Mouse (Mus musculus) forebrain, embryonic 13.5 days (tissue): ENCODE measurements at regions not wholly inside any gene's neighbourhood (a gene's known extent, or its start where the extent isn't known, plus 50 kb on each side); places are given as distances from the start of the nearest gene placed in this dataset.

Source experiments
- ATAC-seq: fragments of 200-750 bp; cut with Nextera tagmentation; 2 replicates; pipeline ENCODE4 v1.8.0; 2017
- H3K27ac ChIP-seq: fragments of 300-500 bp; sonication (generic); 2 replicates; pipeline ENCODE4 v1.5.1; 2015; ENCODE audit warnings: inconsistent platforms, mild to moderate bottlenecking, moderate library complexity
- H3K27me3 ChIP-seq: fragments of 300-500 bp; sonication (generic); 2 replicates; pipeline ENCODE4 v1.6.1; 2015; ENCODE audit warnings: mild to moderate bottlenecking, inconsistent platforms
- H3K36me3 ChIP-seq: fragments of 300-500 bp; sonication (generic); 2 replicates; pipeline ENCODE4 v1.6.1; 2015; ENCODE audit warnings: mild to moderate bottlenecking, inconsistent platforms; ENCODE audit not compliant: poor library complexity, severe bottlenecking
- H3K4me1 ChIP-seq: fragments of 300-500 bp; sonication (generic); 2 replicates; pipeline ENCODE4 v1.6.1; 2015; ENCODE audit warnings: inconsistent platforms
- H3K4me2 ChIP-seq: fragments of 300-500 bp; sonication (generic); 2 replicates; pipeline ENCODE4 v1.6.1; 2015; ENCODE audit warnings: inconsistent platforms, mild to moderate bottlenecking, moderate library complexity
- H3K4me3 ChIP-seq: fragments of 300-500 bp; sonication (generic); 2 replicates; pipeline ENCODE4 v1.5.1; 2015; ENCODE audit warnings: mild to moderate bottlenecking, inconsistent platforms
- H3K9ac ChIP-seq: fragments of 300-500 bp; sonication (generic); 2 replicates; pipeline ENCODE4 v1.6.1; 2015; ENCODE audit warnings: mild to moderate bottlenecking, inconsistent platforms
- H3K9me3 ChIP-seq: fragments of 300-500 bp; sonication (generic); replicated peaks from 2 replicates; pipeline ENCODE4 v1.6.1; 2016; ENCODE audit warnings: inconsistent platforms
- WGBS: fragments of 180-500 bp; shearing (Covaris S2); methylation state at CpG from one replicate; pipeline ENCODE4 v1.1.7; 2015; 5-methylcytosine and 5-hydroxymethylcytosine counted together

- no peak overlapping the region for H3K27ac ChIP-seq
- H3K36me3 ChIP-seq = no peaks in the 10 kb centered on the region
- H3K4me3 ChIP-seq = no peak overlapping the region
- no peaks in the 10 kb centered on the region for H3K9me3 ChIP-seq
- no peaks in the 10 kb centered on the region for H3K27me3 ChIP-seq
- WGBS = 73% methylated on average over 4 of the region's 4 CpGs
- H3K9ac ChIP-seq = no peak overlapping the region
- H3K4me2 ChIP-seq = no peak overlapping the region
- ATAC-seq = no peak
- peaks cover 15% of the 10 kb centered on the region for H3K4me1 ChIP-seq
These were observed 199.7 kb upstream of the Nr4a3 start for GRCm38 (mm10) chr4:47845239-47845638.

GRCm38 (mm10) chr4:47846389-47847318 is 198.3 kb upstream of the Nr4a3 start:
- 36% methylated on average over 12 of the region's 12 CpGs for WGBS
- no peak overlapping the region for H3K9ac ChIP-seq
- peaks cover 15% of the 10 kb centered on the region for H3K4me1 ChIP-seq
- no peaks in the 10 kb centered on the region for H3K27me3 ChIP-seq
- H3K27ac ChIP-seq = peak overlapping the region; percentile 64
- no peaks in the 10 kb centered on the region for H3K36me3 ChIP-seq
- no peaks in the 10 kb centered on the region for H3K9me3 ChIP-seq
- peak overlapping the region; percentile 41 for H3K4me2 ChIP-seq
- ATAC-seq = peak; percentile 80
- no peak overlapping the region for H3K4me3 ChIP-seq

- Histone ChIP-seq H3K9ac (no peak overlapping the region), H3K27ac (no peak overlapping the region), H3K36me3 (no peaks in the 10 kb centered on the region), H3K4me2 (no peak overlapping the region), H3K4me3 (no peak overlapping the region), H3K4me1 (no peaks in the 10 kb centered on the region), H3K27me3 (no peaks in the 10 kb centered on the region), H3K9me3 (no peaks in the 10 kb centered on the region)
- ATAC-seq = no peak
- WGBS = 77% methylated on average over 6 of the region's 6 CpGs
These were observed 183.8 kb upstream of the Nr4a3 start for GRCm38 (mm10) chr4:47861151-47861550.

- no peak overlapping the region for H3K4me2 ChIP-seq
- H3K36me3 ChIP-seq = no peaks in the 10 kb centered on the region
- no peak overlapping the region for H3K27ac ChIP-seq
- ATAC-seq = no peak
- H3K9me3 ChIP-seq = no peaks in the 10 kb centered on the region
- 95% methylated on average over 7 of the region's 7 CpGs for WGBS
- no peak overlapping the region for H3K9ac ChIP-seq
- no peak overlapping the region for H3K4me3 ChIP-seq
- H3K27me3 ChIP-seq = no peaks in the 10 kb centered on the region
- H3K4me1 ChIP-seq = no peaks in the 10 kb centered on the region
These were observed 174.8 kb upstream of the Nr4a3 start for GRCm38 (mm10) chr4:47870010-47870637.

- ATAC-seq = no peak
- no peaks in the 10 kb centered on the region for H3K27me3 ChIP-seq
These were observed 174.3 kb upstream of the Nr4a3 start for GRCm38 (mm10) chr4:47870638-47871019.

GRCm38 (mm10) chr4:47881560-47881959 is 163.4 kb upstream of the Nr4a3 start:
- H3K9me3 ChIP-seq = no peaks in the 10 kb centered on the region
- ATAC-seq = 0 out of 2 replicates have a peak, but pooled peaks have one; percentile 59
- H3K4me2 ChIP-seq = no peak overlapping the region
- H3K27ac ChIP-seq = no peak overlapping the region
- no peaks in the 10 kb centered on the region for H3K27me3 ChIP-seq
- H3K4me3 ChIP-seq = no peak overlapping the region
- no peaks in the 10 kb centered on the region for H3K4me1 ChIP-seq
- 67% methylated on average over 9 of the region's 9 CpGs for WGBS
- no peaks in the 10 kb centered on the region for H3K36me3 ChIP-seq
- H3K9ac ChIP-seq = no peak overlapping the region

More at GRCm38 (mm10) chr4:47870638-47871019, 174.3 kb upstream of the Nr4a3 start:
- Histone ChIP-seq H3K9ac (no peak overlapping the region), H3K27ac (no peak overlapping the region), H3K9me3 (no peaks in the 10 kb centered on the region), H3K36me3 (no peaks in the 10 kb centered on the region), H3K4me3 (no peak overlapping the region), H3K4me2 (no peak overlapping the region), H3K4me1 (no peaks in the 10 kb centered on the region)
- 74% methylated on average over 5 of the region's 5 CpGs for WGBS

GRCm38 (mm10) chr4:47882076-47882475 is 162.9 kb upstream of the Nr4a3 start:
- Histone ChIP-seq H3K9me3 (no peaks in the 10 kb centered on the region), H3K4me3 (no peak overlapping the region), H3K9ac (no peak overlapping the region), H3K27ac (no peak overlapping the region; the same call in 1 of the 2 replicates), H3K27me3 (no peaks in the 10 kb centered on the region), H3K4me1 (no peaks in the 10 kb centered on the region), H3K4me2 (no peak overlapping the region), H3K36me3 (no peaks in the 10 kb centered on the region)
- ATAC-seq = no peak
- WGBS = 68% methylated on average over 10 of the region's 10 CpGs

- no peak overlapping the region for H3K4me3 ChIP-seq
- no peak overlapping the region; the same call in 1 of the 2 replicates for H3K27ac ChIP-seq
- no peaks in the 10 kb centered on the region for H3K27me3 ChIP-seq
- H3K36me3 ChIP-seq = no peaks in the 10 kb centered on the region
- H3K4me2 ChIP-seq = no peak overlapping the region
- ATAC-seq = peak; percentile 90
- no peaks in the 10 kb centered on the region; the same call in 1 of the 2 replicates for H3K9me3 ChIP-seq
- WGBS = 13% methylated on average over 7 of the region's 7 CpGs
- H3K9ac ChIP-seq = no peak overlapping the region
- no peaks in the 10 kb centered on the region for H3K4me1 ChIP-seq
These were observed 145.4 kb upstream of the Nr4a3 start for GRCm38 (mm10) chr4:47899579-47899978.

GRCm38 (mm10) chr4:47902749-47903148 is 142.2 kb upstream of the Nr4a3 start:
- ATAC-seq = no peak
- no peak overlapping the region for H3K9ac ChIP-seq
- 95% methylated on average over 12 of the region's 12 CpGs for WGBS
- H3K27me3 ChIP-seq = no peaks in the 10 kb centered on the region
- no peak overlapping the region for H3K4me2 ChIP-seq
- H3K4me3 ChIP-seq = no peak overlapping the region
- no peaks in the 10 kb centered on the region; the same call in 1 of the 2 replicates for H3K9me3 ChIP-seq
- no peak overlapping the region for H3K27ac ChIP-seq
- H3K36me3 ChIP-seq = no peaks in the 10 kb centered on the region
- no peaks in the 10 kb centered on the region for H3K4me1 ChIP-seq

GRCm38 (mm10) chr4:47912259-47912658 is 132.7 kb upstream of the Nr4a3 start:
- 93% methylated on average over 1 of the region's 1 CpGs for WGBS
- no peaks in the 10 kb centered on the region for H3K4me1 ChIP-seq
- no peaks in the 10 kb centered on the region for H3K36me3 ChIP-seq
- no peak overlapping the region for H3K4me3 ChIP-seq
- no peak overlapping the region for H3K27ac ChIP-seq
- H3K9ac ChIP-seq = no peak overlapping the region
- H3K4me2 ChIP-seq = no peak overlapping the region
- H3K27me3 ChIP-seq = no peaks in the 10 kb centered on the region
- no peak for ATAC-seq
- H3K9me3 ChIP-seq = no peaks in the 10 kb centered on the region

- H3K9me3 ChIP-seq = no peaks in the 10 kb centered on the region
- no peak overlapping the region for H3K4me3 ChIP-seq
- 73% methylated on average over 7 of the region's 7 CpGs for WGBS
- H3K36me3 ChIP-seq = no peaks in the 10 kb centered on the region
- no peaks in the 10 kb centered on the region for H3K4me1 ChIP-seq
- no peaks in the 10 kb centered on the region for H3K27me3 ChIP-seq
- no peak overlapping the region for H3K4me2 ChIP-seq
- peak; percentile 48; the same call in 1 of the 2 replicates for ATAC-seq
- no peak overlapping the region for H3K9ac ChIP-seq
- H3K27ac ChIP-seq = no peak overlapping the region
These were observed 125.4 kb upstream of the Nr4a3 start for GRCm38 (mm10) chr4:47919576-47919975.

GRCm38 (mm10) chr4:47931464-47931863 is 113.5 kb upstream of the Nr4a3 start:
- 92% methylated on average over 2 of the region's 2 CpGs for WGBS
- Histone ChIP-seq H3K4me2 (no peak overlapping the region), H3K9me3 (no peaks in the 10 kb centered on the region), H3K9ac (no peak overlapping the region), H3K4me3 (no peak overlapping the region), H3K27me3 (no peaks in the 10 kb centered on the region), H3K4me1 (no peaks in the 10 kb centered on the region), H3K36me3 (no peaks in the 10 kb centered on the region), H3K27ac (no peak overlapping the region)
- no peak for ATAC-seq
